Mouse (Mus musculus) layer of hippocampus, postnatal 36 days (tissue): ENCODE results near the gene Tekt4. TPM values are rescaled to one million over a fixed set of nuclear protein-coding genes. Genes with fewer than 3 reads are reported as not detected.

ENCODE experiments used
- DNase-seq, 2 experiments: peaks; one replicate each; pipeline ENCODE4 v3.0.0; 2022
- total RNA-seq, 2 experiments: library from RNA; stranded (reverse); gene quantifications; 2 replicates each; pipeline ENCODE4 v1.2.3; 2021

Gene Tekt4
- total RNA-seq: 1 to 10 TPM; 1.2 to 2.8 TPM

DNA sequence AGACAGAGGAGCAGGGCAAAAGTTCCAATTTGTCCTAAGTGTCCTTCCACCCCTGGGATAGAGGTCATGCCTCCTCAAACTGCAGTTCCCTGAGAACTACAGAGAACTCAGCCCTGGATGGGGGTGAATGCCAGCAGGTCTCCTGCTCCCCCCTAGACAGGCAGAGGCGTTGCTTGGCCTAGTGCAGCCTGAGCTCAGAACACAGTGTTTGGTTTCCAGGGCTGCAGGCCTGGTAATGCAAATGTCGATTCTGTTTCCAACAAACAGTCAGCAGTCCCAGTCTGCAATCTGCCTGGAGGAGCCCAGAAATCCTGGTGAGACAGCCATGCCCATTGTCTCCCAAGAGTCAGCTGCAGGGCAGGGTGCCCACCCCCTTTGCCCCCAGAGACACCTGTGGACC, at the start of gene Tekt4:
Gene Tekt4 (plus strand): TSS at position 344 of the 400 bp plus-strand sequence.
- peak; percentile 51 to 66 for DNase-seq

DNA sequence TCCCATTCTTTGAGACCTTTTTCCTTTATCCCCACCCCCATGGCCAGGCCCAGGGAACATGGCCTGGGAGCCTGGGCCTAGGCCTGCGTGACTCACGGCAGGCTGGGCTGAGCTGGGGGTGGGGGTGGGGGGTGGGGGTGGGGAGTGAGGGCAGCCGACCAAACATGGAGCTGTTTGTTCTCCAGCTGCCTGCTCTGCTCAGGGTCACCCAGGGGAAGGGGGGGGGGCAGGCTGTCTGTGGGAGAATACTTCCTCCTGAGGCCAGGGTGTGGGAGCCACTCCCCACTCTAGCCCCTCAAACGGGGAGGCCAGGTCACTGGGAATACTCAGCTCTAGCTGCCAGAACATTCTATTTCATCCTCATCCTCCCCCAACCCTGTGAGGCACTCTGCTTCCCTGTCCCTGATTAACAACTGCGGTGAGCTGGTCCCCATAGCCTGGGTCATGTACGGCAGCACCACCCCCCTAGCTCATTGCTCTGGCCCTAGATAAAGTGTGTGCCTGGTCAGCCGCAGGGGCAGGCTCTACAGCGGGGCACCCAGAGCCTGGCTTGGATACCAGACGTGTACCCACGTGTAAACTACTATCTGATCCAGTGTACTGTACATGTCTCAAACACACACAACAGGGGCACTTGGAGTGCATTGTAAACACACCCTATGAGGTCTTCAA, 49.1 kb upstream of the Tekt4 start:
- no peak for DNase-seq

DNA sequence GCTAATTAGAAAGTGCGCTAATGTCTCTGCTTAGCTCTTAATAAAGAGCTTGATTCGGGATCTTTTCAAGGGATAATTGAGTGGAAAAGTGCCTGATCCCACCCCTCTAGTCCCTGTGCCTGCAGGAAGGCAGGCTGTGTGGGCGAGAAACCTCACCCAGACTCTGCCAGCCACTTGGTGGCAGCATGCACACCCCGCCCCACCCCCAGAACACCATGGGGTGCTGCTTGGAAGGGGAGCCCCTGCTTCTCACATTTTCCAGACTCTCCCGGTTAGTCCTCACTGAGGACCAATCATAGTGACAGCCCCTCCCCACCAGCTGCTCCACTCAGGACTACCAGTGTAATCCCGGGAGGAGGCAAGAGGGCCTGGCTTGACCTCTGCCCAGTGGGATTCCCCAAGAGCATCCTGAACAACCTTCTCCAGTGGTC, 48.4 kb upstream of the Tekt4 start:
- DNase-seq: peak; percentile 67

DNA sequence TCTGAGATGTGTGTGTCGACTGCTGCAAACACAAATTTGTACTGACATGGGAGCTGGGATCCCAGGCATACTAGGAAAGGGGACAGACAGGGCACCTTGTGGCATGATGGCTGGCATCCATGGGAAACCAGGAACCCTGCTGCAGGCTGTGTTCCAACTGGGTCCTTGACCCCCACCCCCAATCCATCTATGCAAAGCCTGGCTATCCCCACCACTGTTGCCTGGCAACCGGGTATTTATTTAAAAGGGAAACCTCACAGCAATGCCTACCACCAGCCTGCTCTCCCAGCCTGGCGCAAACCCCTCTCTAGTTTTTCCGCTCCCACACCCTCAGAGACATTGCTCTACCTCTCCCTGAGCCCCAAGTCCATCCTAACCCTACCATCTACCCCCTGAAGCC, 47.1 kb upstream of the Tekt4 start:
- DNase-seq: no peak

DNA sequence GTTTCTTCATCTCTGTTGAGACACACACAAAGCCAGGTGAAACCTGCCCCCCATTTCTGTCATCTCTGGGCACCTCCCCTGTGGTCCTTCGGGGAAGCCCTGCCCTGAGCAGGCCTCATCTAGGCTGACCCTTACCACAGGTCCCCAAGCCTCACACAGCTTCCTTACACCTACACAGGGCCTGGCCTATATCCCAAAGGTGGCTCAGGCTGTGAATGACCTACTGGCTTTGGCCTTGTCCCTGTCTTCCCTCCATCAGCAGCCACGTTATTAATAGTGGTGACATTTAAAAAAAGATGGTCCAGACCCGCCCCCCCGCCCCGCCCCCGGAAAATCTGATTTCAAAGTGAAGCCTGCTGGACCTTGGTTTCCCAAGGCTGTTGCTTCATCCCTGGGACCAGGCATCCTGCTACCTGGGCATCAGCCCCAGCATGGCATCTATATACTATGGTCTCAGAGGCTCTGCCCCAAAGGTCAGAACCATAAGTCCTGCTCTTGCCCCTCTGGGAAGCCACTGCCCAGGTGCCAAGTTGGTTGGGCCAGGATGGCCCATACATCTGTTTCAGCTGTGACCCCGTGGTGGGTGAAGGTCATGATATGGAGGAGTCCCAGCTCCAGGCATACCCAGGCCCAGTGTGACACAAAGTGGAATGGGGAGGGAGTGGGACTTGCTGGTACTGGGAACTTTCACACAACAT, 46.0 kb upstream of the Tekt4 start:
- no peak for DNase-seq

DNA sequence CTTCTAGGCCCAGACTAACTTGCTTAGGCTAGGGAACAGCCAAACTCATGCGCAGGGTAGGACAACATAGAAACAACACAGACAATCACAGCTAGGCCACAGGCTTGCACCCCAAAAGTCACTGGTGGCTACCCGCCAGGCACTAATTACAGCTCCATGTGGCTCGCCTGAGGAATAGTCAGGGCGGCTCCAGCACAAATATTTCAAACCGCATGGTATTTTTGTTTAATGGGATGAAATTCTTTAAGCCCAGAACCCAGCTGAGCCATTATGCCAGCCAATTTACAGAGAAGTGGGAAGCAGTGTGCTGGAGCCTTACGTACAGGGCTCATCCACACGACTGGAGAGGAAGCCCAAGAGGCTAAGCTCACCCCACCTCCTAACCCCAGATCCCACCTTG, 44.8 kb upstream of the Tekt4 start:
- no peak for DNase-seq

DNA sequence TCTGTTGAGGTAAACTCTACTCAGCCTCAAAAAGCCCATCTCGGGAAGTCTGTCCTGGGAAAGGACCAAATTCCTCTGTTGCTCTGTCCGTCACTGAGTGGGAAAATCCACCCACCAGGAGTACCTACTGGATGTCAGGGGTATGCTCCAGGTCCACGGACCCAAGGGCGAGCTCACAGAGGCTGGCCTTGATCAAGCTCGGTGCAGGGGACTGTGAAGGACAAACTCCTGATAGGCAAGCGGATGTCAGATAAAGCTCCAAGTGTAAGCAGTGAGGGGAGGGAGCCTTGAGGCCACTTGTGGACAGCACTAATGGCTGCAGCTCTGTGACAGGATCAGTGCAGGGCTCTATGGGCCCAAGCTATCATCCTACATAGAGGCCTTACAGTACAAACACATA, 44.2 kb upstream of the Tekt4 start:
- no peak for DNase-seq

DNA sequence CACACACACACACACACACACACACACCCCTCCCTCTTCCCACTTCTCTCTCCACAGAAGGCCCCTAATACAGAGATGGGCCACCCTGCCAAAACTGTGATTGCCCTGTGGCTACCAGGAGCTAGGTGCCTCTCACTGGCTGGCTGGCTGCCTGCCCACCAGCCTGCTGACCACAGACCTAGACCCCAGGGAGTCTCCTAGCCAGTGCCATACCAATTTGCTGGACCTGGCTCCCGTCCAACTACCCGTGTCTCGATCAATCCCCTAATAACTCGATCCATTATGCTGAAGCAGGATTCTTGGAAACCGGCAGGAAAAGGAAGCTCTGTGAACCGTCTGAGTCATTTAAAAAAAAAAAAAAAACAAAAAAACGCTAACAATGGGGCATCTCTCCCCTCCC, 43.6 kb upstream of the Tekt4 start:
- no peak for DNase-seq

DNA sequence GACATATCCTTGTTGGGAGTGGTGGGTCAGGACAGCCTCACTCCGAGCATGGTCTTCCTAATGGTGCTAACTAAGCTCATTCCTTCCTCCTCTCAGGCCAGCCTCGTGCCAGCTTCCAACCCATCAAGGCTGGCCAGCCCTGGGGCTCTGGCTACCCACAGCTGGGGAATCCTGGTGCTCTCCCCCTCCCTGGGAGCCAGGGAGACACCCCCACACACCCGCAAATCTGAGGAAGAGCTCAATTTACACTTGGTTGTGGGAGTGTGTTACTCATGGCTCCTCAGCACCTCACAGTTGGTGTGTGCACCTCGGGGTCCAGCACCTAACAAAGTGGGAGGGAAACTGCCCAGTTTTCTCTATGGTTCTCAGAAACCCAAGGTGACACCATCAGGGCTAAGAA, 43.2 kb upstream of the Tekt4 start:
- DNase-seq: no peak

DNA sequence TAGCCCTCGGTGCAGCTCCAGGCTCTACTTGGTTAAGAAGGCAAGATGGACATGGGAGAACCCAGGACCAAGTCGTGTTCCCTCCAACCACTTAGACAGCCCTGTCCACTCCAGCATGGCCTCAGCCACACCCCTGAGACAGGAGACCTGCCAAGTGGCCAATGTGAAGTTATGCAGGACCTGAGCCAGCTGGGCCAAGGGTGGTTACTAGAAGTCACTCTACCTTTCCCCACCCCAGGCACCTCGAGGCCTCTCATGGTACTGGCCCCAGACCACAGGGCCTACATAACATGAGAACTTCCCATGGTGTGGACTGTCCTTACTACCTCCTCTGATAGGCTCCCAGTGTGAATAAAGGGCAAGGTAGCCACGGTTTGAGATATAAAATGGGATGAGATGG, 40.2 kb upstream of the Tekt4 start:
- DNase-seq: no peak

DNA sequence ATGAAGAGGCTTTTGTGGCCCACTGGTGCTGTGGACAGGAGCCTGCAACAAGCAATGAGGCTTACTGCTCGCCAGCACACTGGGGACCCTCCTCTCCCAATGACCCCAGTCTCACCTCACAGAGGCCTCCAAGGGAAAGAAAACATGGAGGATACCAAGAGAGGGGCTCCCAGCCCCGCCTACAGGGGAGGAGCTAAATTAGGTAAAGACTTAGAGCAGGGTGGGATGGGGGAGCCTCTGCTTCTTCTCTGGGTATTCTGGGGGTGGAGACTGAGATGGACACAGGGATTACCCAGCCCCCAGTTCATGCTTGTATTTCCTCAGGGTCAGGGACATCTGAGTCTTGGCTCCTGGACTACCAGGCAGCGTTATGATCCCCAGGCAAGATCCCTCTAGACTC, 39.5 kb upstream of the Tekt4 start:
- DNase-seq: no peak

DNA sequence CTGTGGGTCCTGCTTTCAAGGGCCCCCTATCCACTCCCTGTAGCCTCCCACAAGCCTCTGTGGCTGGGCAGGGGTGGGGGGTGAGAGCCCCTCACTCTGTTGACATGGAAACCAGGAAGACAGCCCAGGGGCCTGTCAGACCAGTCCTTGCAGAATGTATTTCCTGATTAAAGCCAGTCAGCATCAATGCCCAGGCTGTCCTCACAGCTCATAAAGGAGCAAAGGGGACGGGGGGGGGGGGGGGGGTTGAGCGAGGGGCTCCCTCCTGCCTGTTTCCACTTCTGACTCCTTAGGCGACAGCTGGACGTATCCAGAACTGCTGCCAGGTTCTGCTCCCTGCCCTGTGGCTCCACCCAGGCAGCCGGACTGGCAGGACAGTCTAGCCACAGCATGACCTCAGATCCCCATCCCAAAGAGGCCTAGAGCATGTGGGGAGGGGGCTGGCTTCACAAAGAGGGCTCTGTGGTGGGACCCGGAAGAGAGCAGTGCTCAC, 38.9 kb upstream of the Tekt4 start:
- DNase-seq: no peak

DNA sequence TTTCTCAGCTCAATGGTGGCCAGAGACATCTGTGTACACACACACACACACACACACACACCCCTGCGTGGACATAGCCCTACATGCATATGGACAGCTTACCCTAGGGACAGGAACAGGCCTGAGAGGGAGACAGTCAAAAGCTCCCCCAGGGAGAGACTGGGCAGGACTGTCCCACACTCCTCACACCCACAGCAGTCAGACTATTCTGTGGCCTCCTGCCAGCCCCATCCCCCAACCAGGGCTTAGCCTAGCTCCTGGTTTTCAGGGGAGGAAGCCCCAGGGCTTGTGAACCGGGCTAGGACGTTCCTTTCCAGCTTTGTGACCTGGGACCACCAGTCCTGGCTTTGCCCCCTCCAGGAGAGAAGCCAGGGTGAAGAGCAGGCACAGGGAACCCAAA, 38.2 kb upstream of the Tekt4 start:
- DNase-seq: no peak

DNA sequence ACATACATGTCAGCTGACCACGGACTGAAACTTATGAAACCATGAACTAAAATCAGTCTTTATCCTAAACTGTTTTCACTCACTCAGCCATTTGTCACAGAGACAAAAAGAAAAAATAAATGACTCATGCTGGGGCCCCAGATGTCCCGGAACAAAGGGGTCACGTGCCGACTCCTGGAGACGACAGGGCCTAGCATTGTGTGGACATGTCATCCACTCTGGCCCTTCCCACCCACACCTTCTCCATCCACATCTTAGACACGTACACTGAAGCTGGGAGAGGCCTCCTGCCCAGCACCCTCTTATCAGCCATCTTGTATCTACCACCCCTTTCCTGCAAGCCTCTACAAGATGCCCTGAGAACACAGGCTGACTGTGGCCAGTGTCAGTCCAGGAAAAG, 36.4 kb upstream of the Tekt4 start:
- no peak for DNase-seq

DNA sequence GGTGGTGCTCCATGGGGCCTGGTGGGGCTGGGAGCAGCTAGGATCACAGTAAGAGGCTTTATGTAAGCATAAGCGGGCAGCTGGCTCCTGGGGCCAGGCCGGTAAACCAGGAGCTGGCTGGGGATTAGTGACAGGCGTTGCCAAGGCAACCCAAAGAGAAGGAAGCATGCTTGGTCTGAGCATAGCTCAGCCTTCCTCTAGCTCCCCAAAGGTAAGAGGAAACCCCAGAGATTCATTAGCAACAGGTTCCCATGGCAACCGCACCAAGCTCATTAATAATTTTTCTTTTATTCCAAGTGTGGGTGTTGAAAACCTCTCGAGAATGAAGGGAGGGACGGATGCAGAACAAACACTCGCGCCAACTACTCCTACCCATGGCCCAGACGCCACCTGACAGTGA, 35.5 kb upstream of the Tekt4 start:
- no peak for DNase-seq

DNA sequence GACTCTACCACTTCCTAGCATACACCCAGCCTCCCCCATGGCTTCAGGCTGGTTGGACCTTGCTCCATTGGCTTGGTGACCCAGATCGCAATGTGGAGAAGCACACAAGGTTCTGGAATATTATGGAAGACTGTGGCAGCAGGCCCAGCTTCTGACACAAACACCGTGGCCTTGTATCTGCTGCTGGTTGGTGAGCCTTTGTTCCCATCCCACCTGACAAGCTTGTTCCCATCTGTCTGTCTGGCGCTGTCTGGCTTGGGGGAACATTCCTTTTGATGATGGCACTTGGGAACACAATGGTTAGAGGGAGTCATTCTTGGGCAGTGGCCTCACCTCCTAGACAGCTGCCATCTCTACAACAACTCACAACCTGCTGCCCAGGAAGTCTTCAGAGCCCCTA, 33.4 kb upstream of the Tekt4 start:
- no peak for DNase-seq

DNA sequence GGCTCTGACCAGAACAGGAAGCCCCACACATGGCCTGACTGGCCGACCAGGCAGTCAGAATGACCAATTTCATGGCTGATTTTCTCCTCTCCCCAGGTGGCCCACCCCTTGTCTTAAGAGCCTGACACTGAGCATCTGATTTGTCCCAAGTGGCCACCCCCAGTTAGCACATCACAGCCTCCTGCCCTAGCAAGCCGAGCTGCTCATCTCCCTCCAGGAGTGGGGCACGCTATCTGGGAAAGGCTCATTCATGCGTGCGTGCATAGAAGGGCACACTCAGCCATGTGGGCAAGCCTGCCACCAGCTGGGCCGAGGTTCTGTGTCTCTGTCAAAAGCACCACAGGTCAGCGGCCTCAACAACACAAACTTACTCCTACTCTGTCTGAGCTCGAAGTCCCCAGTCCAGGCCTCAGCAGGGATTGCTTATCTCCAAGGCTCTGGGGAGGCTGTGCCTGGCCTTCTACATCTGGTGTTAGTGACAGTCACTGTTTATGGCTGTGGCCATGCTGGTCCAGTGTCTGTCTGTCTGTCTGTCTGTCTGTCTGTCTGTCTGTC, 29.8 kb upstream of the Tekt4 start:
- DNase-seq: no peak

DNA sequence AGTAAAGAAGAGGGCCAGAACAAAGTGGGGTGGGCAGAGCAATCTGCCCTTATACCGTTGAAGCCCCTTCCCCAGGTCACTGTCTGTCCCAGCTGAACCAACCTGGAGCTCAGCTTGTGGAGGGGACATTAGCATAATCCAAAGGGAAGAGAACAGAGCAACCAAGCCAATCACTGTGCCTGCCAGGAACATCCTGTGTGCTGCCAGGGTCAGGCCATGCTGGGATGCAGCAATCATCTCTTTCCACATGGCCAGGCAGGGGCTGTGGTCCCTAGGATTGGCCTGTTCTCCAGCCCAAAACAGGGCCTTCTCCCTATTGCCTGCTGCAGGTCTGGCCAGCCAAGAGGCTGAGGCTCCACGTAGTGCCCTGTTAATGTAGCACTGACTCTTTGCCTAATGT, 28.4 kb upstream of the Tekt4 start:
- no peak for DNase-seq

DNA sequence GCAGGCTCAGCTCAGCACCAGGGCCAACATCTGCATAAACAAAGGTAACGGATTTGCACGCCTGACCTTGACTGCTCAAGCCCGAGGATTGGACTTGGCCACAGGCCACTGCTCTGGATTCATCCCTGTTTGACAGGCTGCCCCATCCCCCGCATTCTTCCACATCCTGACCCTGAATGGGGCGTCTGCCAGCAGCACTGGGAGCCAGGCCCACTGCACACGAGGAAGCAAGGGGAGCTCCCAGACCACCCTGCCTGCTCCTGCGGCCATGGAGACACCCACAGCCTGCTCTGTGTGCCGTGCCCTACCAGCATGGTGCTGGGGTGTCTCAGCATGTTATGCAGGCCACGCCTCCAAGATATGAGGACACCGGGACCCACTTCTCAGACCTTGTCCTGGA, 27.0 kb upstream of the Tekt4 start:
- no peak for DNase-seq

DNA sequence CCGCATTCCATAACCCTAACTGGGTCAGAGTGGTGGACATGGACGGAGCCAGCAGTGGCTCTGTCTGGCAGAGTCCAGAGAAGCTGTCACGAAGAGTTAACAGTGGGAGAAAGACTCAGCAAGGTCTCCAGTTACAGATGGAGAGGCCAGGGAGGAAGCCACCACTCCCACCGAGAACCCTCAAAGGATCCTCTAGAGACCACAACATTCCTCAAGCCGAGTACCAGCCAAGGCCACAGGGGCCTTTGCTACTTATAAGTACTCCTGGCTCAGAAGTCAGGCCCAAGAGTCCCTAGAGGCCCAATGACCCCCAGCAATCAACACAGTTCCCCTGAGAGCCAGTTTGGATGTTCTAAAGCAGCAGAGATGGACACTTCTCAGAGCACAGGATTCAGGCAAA, 25.2 kb upstream of the Tekt4 start:
- DNase-seq: no peak

DNA sequence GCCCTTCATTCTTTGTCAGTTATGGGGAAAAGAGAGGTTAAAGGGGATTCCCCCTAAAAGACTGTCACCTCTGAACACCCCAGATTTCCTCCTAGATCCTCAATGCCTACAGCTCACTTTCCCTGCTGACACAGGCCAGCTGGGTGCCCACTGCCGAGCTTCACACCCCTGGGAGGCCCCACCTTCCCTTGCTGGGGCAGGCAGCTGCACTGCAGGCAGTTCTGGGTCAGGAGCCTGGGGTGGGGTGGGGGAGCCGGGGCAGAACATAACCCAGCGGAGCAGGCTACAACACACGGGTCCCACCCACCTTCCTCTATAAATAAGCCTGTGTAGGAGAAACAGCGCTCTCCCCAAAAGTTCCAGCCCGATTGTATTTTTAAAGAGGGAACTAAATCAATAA, 24.5 kb upstream of the Tekt4 start:
- no peak for DNase-seq

DNA sequence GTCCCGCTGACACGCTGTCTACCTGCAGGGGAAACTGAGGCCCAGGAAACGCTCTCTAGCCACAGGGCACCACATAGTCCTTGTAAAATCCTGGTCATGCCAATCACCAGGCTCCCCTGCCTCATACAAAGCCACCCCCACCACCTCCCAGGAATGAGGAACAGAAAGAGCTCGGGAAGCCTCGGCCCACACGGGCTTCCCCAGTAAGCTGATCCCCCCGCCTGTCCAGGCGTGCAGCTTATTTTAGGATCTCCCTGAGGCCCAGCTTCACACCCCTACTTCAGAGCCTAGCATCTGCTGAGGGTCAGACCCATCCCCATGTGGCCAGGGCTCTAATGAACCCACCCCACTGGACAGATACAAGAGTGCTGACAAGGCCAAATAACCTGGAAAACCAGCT, 23.9 kb upstream of the Tekt4 start:
- no peak for DNase-seq

DNA sequence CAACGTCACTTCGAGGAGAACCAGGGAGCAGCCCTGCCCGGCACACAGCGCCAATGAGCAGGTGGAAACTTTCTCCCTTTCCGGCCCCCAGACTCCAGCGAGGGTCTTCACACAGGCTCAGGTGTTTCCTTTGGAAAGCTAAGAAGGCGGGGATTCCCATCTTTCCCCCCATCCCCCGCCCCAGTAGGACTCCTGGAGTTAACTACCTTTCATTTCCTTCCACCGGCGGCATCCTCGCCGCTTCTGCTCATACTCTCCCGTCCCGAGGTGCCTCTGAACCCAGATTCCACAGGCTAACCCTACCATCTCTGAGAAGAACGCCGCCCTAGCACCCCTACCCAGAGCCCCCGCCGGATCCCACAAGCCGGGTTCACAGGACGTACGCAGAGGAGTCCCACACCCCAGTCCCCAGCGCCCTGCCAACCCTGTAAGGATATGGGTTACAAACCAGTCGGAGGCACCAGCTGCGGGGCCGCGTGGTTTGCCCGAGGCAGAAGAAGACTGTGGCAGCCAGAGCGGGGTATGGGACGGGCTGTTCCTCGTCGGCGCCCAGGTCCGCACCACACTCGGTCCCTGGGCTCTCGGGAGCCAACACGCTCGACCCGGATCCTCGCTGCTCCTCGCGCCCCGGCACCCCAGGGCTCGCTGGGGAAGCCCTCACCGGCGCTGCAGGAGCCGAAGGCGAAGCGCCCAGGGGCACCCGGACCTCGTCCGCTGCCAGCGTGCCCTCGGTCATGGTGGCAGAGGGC, 21.8 kb upstream of the Tekt4 start:
- peak in 1 of 2 experiments; percentile 47 for DNase-seq
